Mouse (Mus musculus) hindbrain, embryonic 12.5 days (tissue): ENCODE results near the gene Zwilch. TPM values are rescaled to one million over a fixed set of nuclear protein-coding genes. Genes with fewer than 3 reads are reported as not detected.
A peak's percentile ranks its signal among the peaks of the same experiment; 100 is the strongest.
"Not testable (repeated sequence)": the region's sequence is repeated elsewhere in the genome, so short reads cannot be mapped to it uniquely, and the experiment has no call there.

ENCODE experiments used
- ATAC-seq: fragments of 200-750 bp; cut with Nextera tagmentation; 2 replicates; pipeline ENCODE4 v1.8.0; 2017; ENCODE audit warnings: moderate TSS enrichment; ENCODE audit not compliant: low FRiP score
- H3K27ac ChIP-seq: fragments of 300-500 bp; sonication (generic); 2 replicates; pipeline ENCODE4 v1.5.1; 2016; ENCODE audit warnings: mild to moderate bottlenecking
- H3K27me3 ChIP-seq: fragments of 300-500 bp; sonication (generic); 2 replicates; pipeline ENCODE4 v1.6.1; 2016; ENCODE audit warnings: mild to moderate bottlenecking
- H3K36me3 ChIP-seq: fragments of 300-500 bp; sonication (generic); 2 replicates; pipeline ENCODE4 v1.6.1; 2016; ENCODE audit warnings: mild to moderate bottlenecking
- H3K4me1 ChIP-seq: fragments of 300-500 bp; sonication (generic); 2 replicates; pipeline ENCODE4 v1.6.1; 2016
- H3K4me2 ChIP-seq: fragments of 300-500 bp; sonication (generic); replicated peaks from 2 replicates; pipeline ENCODE4 v1.6.1; 2016; ENCODE audit warnings: mild to moderate bottlenecking
- H3K4me3 ChIP-seq: fragments of 300-500 bp; sonication (generic); 2 replicates; pipeline ENCODE4 v1.5.1; 2016; ENCODE audit warnings: mild to moderate bottlenecking
- H3K9ac ChIP-seq: fragments of 300-500 bp; sonication (generic); 2 replicates; pipeline ENCODE4 v1.6.1; 2016; ENCODE audit warnings: mild to moderate bottlenecking, moderate library complexity
- H3K9me3 ChIP-seq: fragments of 300-500 bp; sonication (generic); replicated peaks from 2 replicates; pipeline ENCODE4 v1.6.1; 2016; ENCODE audit warnings: mild to moderate bottlenecking
- WGBS: fragments of 180-500 bp; shearing (Covaris S2); methylation state at CpG from one replicate; pipeline ENCODE4 v1.1.7; 2016; 5-methylcytosine and 5-hydroxymethylcytosine counted together
- polyA plus RNA-seq: library from polyadenylated mRNA; unstranded; fragments of >200 nt; fragmentation: Nextera tagmentation; extraction: Ambion mirVana; gene quantifications from 2 replicates; pipeline ENCODE4 v1.2.1, GENCODE M21; 2016

Gene Zwilch
- polyA plus RNA-seq, 1 experiment from 2014 or later, result 19.6 TPM

DNA sequence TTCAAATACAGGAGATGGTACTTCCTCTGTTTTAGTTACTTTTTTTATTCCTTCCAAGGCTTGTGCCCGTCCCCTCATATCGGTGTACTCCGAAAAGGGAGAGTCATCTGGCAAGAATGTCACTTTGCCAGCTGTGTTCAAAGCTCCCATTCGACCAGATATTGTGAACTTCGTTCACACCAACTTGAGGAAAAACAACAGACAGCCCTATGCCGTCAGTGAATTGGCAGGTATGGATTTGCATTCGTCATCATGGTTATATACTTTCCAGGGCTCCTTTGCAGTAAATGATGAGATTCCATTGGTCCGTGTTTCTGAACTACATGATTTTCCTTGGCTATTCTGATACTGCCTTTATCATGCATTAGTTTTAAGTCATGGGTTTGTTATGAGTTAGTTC lies 1.9 kb upstream of the Zwilch start:
- Histone ChIP-seq H3K27ac (no peak overlapping the region), H3K9ac (no peak overlapping the region), H3K9me3 (no peaks in the 10 kb centered on the region), H3K4me3 (no peak overlapping the region; the same call in 1 of the 2 replicates), H3K4me2 (peak overlapping the region; percentile 88; the same call in 1 of the 2 replicates), H3K27me3 (no peaks in the 10 kb centered on the region), H3K36me3 (peaks cover 37% of the 10 kb centered on the region), H3K4me1 (peaks cover 26% of the 10 kb centered on the region)
- no peak for ATAC-seq
- 76% methylated on average over 8 of the region's 8 CpGs for WGBS

DNA sequence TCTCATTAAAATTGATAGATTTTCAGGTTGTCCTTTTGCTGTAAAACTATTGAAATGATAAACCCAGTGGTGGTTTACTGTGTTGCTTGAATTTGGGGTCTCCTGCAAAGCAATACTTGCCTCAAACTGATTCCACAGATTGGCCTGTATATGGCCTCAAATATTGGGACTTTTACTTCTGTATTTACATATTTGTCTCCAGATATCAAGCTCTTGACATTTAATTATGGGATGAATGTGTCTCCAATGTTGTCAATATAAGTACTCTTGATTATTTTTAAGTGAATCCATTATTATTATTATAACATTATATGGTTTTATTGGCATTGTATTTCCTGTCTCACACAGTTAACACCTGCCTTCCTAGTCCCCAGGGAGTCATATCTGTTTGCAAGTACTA lies 1.4 kb upstream of the Zwilch start:
- H3K4me2 ChIP-seq, result peak overlapping the region; percentile 88
- H3K27ac ChIP-seq, result no peak overlapping the region
- no peak for ATAC-seq
- peak overlapping the region; percentile 92 for H3K4me3 ChIP-seq
- H3K9me3 ChIP-seq, result no peaks in the 10 kb centered on the region
- peaks cover 22% of the 10 kb centered on the region for H3K4me1 ChIP-seq
- peaks cover 37% of the 10 kb centered on the region for H3K36me3 ChIP-seq
- H3K9ac ChIP-seq, result peak overlapping the region; percentile 85
- H3K27me3 ChIP-seq, result no peaks in the 10 kb centered on the region

- WGBS, result under 1% methylated on average over 16 of the region's 16 CpGs
- peak overlapping the region; percentile 85 for H3K9ac ChIP-seq
- H3K27me3 ChIP-seq, result no peaks in the 10 kb centered on the region
- H3K4me1 ChIP-seq, result peaks cover 22% of the 10 kb centered on the region
- H3K27ac ChIP-seq, result peak overlapping the region; percentile 83
- H3K4me2 ChIP-seq, result peak overlapping the region; percentile 88
- H3K36me3 ChIP-seq, result peaks cover 37% of the 10 kb centered on the region
- no peaks in the 10 kb centered on the region for H3K9me3 ChIP-seq
- H3K4me3 ChIP-seq, result peak overlapping the region; percentile 92
- ATAC-seq, result no peak
These were observed 839 bp upstream of the Zwilch start for GRCm38 (mm10) chr9:64173666-64174220.

GRCm38 (mm10) chr9:64172145-64172815 lies 624 bp downstream of the Zwilch start:
- Histone ChIP-seq H3K9me3 (no peaks in the 10 kb centered on the region), H3K9ac (peak overlapping the region; percentile 85), H3K4me3 (peak overlapping the region; percentile 92), H3K27ac (peak overlapping the region; percentile 83), H3K4me2 (peak overlapping the region; percentile 88), H3K36me3 (peaks cover 26% of the 10 kb centered on the region), H3K27me3 (no peaks in the 10 kb centered on the region), H3K4me1 (peaks cover 22% of the 10 kb centered on the region)
- 4% methylated on average over 18 of the region's 18 CpGs for WGBS
- peak; percentile 67 for ATAC-seq

DNA sequence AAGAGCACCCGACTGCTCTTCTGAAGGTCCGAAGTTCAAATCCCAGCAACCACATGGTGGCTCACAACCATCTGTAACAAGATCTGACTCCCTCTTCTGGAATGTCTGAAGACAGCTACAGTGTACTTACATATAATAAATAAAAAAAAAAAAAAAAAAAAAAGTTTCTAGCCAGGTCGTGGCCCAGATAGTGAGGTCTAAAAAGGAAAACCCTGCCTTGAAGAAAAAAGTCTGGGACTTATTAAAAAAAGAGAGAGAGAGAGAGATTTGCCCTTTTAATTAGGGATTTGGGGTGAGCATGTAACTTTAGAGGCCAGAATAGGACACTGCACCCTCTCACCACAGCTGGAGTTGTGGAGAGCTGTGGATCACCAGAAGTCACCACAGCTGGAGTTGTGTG lies 2.9 kb downstream of the Zwilch start:
- H3K4me3 ChIP-seq, H3K27ac ChIP-seq, H3K9ac ChIP-seq, H3K36me3 ChIP-seq, H3K4me2 ChIP-seq, H3K27me3 ChIP-seq, ATAC-seq, H3K9me3 ChIP-seq: not testable (repeated sequence)
- 98% methylated on average over 3 of the region's 3 CpGs for WGBS
- H3K4me1 ChIP-seq, result peaks cover 18% of the 10 kb centered on the region

DNA sequence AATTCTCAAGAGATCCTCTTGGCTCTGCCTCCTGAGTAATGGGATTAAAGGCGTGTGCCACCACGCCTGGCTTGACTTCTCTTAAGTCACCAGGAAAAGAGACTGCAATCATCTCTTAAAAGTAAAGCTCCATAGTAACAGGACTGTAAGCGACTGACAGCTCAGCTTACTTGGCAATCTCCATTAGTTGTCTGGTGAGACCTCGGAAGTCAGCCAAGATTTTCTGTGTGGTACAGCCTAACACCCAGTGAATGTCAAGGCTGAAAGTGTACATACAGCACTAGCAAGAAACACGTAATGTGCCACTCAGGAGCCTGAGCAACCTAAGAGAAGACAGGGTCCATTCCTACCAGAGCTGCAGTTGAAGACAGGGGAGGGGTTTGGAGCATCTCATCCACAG lies 12.4 kb downstream of the Zwilch start:
- Histone ChIP-seq H3K36me3 (peaks cover 26% of the 10 kb centered on the region), H3K27ac (no peak overlapping the region), H3K4me1 (no peaks in the 10 kb centered on the region), H3K9ac (no peak overlapping the region), H3K4me2 (no peak overlapping the region), H3K9me3 (no peaks in the 10 kb centered on the region), H3K4me3 (no peak overlapping the region), H3K27me3 (no peaks in the 10 kb centered on the region)
- WGBS, result 95% methylated on average over 5 of the region's 5 CpGs
- ATAC-seq, result no peak

DNA sequence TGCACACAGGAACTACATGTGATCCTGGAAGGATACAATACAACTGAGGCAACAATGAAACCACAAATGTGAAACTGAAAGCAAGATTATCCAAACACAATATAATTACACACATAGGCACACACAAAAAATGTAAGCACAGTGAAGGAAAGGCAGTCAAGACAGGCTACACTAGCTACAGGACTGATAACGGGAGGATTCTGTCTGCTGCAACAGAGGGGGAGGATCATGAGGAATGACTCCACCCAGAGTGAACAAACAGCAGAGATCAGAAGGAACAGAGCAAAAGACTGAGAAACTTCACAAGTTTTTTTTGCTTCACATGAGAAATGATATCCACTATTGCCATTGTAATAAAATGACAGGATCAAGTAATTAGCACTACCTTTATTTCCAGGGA lies 16.3 kb downstream of the Zwilch start:
- ATAC-seq, result no peak
- H3K9me3 ChIP-seq, result no peaks in the 10 kb centered on the region
- H3K36me3 ChIP-seq, result peaks cover 29% of the 10 kb centered on the region
- no peak overlapping the region for H3K4me3 ChIP-seq
- H3K27ac ChIP-seq, result no peak overlapping the region
- no peaks in the 10 kb centered on the region for H3K4me1 ChIP-seq
- no peak overlapping the region for H3K9ac ChIP-seq
- no peaks in the 10 kb centered on the region for H3K27me3 ChIP-seq
- no peak overlapping the region for H3K4me2 ChIP-seq
- WGBS, result 97% methylated on average over 1 of the region's 1 CpGs

DNA sequence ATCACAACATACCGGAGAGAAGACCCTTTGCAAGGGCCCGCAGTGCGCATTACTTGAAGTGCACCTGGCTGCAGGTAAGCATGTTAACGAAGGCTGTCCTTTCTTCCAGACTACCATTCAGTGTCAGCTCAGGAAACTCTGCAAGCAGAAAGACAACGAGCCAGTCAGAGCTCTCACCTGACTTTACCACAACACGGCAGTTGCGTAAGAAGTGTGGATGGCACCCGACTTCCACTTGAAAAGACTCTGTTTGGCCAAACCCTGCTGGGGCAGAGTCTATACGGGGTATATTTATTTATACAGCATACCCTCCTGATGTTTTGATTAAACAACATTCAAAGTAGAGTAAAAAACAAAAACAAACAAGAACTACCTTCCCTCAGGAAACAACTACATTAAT lies 33.0 kb downstream of the Zwilch start:
- Histone ChIP-seq H3K9ac (no peak overlapping the region), H3K27ac (no peak overlapping the region), H3K9me3 (no peaks in the 10 kb centered on the region), H3K4me3 (no peak overlapping the region), H3K27me3 (no peaks in the 10 kb centered on the region), H3K4me2 (no peak overlapping the region), H3K4me1 (no peaks in the 10 kb centered on the region), H3K36me3 (peaks cover 7% of the 10 kb centered on the region)
- WGBS, result 95% methylated on average over 9 of the region's 9 CpGs
- no peak for ATAC-seq

- WGBS, result 8% methylated on average over 6 of the region's 6 CpGs
- not testable (repeated sequence) for H3K4me3 ChIP-seq, H3K9ac ChIP-seq, H3K27ac ChIP-seq, H3K36me3 ChIP-seq, H3K27me3 ChIP-seq, H3K9me3 ChIP-seq, H3K4me2 ChIP-seq, H3K4me1 ChIP-seq, ATAC-seq
These were observed 34.0 kb downstream of the Zwilch start for GRCm38 (mm10) chr9:64138896-64139295.

- 88% methylated on average over 6 of the region's 6 CpGs for WGBS
- Histone ChIP-seq H3K4me2 (no peak overlapping the region), H3K9ac (no peak overlapping the region), H3K4me1 (no peaks in the 10 kb centered on the region), H3K27me3 (no peaks in the 10 kb centered on the region), H3K9me3 (no peaks in the 10 kb centered on the region), H3K4me3 (no peak overlapping the region), H3K27ac (no peak overlapping the region), H3K36me3 (no peaks in the 10 kb centered on the region; the same call in 1 of the 2 replicates)
- ATAC-seq, result no peak
These were observed 41.3 kb downstream of the Zwilch start for GRCm38 (mm10) chr9:64131623-64132022.

GRCm38 (mm10) chr9:64126121-64126520 lies 46.8 kb downstream of the Zwilch start:
- H3K4me2 ChIP-seq, result no peak overlapping the region
- no peaks in the 10 kb centered on the region for H3K9me3 ChIP-seq
- H3K27me3 ChIP-seq, result no peaks in the 10 kb centered on the region
- ATAC-seq, result no peak
- H3K36me3 ChIP-seq, result no peaks in the 10 kb centered on the region
- H3K27ac ChIP-seq, result no peak overlapping the region
- no peak overlapping the region for H3K4me3 ChIP-seq
- 73% methylated on average over 12 of the region's 12 CpGs for WGBS
- no peaks in the 10 kb centered on the region for H3K4me1 ChIP-seq
- no peak overlapping the region for H3K9ac ChIP-seq

DNA sequence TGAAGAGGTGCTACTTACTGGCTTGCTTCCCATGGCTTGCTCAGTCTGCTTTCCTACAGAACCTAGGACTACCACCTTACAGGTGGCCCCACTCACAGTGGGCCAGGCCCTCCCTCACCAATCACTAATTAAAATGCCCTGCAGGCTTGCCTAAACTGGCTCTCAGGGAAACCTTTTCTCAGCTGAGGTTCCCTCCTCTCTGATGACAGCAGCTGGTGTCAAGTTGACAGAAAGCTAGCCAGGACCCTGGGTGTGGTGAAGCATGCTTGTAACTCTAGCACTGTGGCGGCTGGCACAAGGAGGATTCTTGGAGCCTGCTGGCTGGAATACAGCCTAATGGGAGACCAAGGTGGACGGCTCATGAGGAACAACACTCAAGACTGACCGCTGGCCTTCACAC lies 47.6 kb downstream of the Zwilch start:
- no peak for ATAC-seq
- Histone ChIP-seq H3K4me1 (no peaks in the 10 kb centered on the region), H3K4me3 (no peak overlapping the region), H3K9ac (no peak overlapping the region), H3K27me3 (no peaks in the 10 kb centered on the region), H3K9me3 (no peaks in the 10 kb centered on the region), H3K36me3 (no peaks in the 10 kb centered on the region), H3K27ac (no peak overlapping the region), H3K4me2 (no peak overlapping the region)
- WGBS, result 69% methylated on average over 3 of the region's 3 CpGs

DNA sequence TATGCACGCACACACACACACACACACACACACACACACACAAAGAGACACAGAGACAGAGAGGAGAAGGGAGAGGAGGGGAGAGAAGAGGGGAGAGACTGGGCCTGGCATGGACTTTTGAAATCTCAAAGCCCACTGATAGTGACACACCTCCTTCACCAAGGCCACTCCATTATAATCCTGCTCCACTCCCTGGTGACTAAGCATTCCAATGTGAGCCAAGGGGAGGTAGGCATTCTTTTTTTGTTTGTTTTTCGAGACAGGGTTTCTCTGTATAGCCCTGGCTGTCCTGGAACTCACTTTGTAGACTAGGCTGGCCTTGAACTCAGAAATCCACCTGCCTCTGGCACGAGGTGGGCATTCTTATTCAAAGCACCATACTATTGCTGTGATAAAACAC lies 48.1 kb downstream of the Zwilch start:
- H3K4me2 ChIP-seq, H3K4me3 ChIP-seq, ATAC-seq, H3K9ac ChIP-seq, H3K36me3 ChIP-seq, H3K27me3 ChIP-seq, H3K27ac ChIP-seq, H3K9me3 ChIP-seq, H3K4me1 ChIP-seq: not testable (repeated sequence)
- WGBS, result 70% methylated on average over 3 of the region's 3 CpGs
